Mouse (Mus musculus) hindbrain, embryonic 12.5 days (tissue): ENCODE measurements at regions not wholly inside any gene's neighbourhood (a gene's known extent, or its start where the extent isn't known, plus 50 kb on each side); places are given as distances from the start of the nearest gene placed in this dataset.

Source experiments
- ATAC-seq: fragments of 200-750 bp; cut with Nextera tagmentation; 2 replicates; pipeline ENCODE4 v1.8.0; 2017; ENCODE audit warnings: moderate TSS enrichment; ENCODE audit not compliant: low FRiP score
- H3K27ac ChIP-seq: fragments of 300-500 bp; sonication (generic); 2 replicates; pipeline ENCODE4 v1.5.1; 2016; ENCODE audit warnings: mild to moderate bottlenecking
- H3K27me3 ChIP-seq: fragments of 300-500 bp; sonication (generic); 2 replicates; pipeline ENCODE4 v1.6.1; 2016; ENCODE audit warnings: mild to moderate bottlenecking
- H3K36me3 ChIP-seq: fragments of 300-500 bp; sonication (generic); 2 replicates; pipeline ENCODE4 v1.6.1; 2016; ENCODE audit warnings: mild to moderate bottlenecking
- H3K4me1 ChIP-seq: fragments of 300-500 bp; sonication (generic); 2 replicates; pipeline ENCODE4 v1.6.1; 2016
- H3K4me2 ChIP-seq: fragments of 300-500 bp; sonication (generic); replicated peaks from 2 replicates; pipeline ENCODE4 v1.6.1; 2016; ENCODE audit warnings: mild to moderate bottlenecking
- H3K4me3 ChIP-seq: fragments of 300-500 bp; sonication (generic); 2 replicates; pipeline ENCODE4 v1.5.1; 2016; ENCODE audit warnings: mild to moderate bottlenecking
- H3K9ac ChIP-seq: fragments of 300-500 bp; sonication (generic); 2 replicates; pipeline ENCODE4 v1.6.1; 2016; ENCODE audit warnings: mild to moderate bottlenecking, moderate library complexity
- H3K9me3 ChIP-seq: fragments of 300-500 bp; sonication (generic); replicated peaks from 2 replicates; pipeline ENCODE4 v1.6.1; 2016; ENCODE audit warnings: mild to moderate bottlenecking
- WGBS: fragments of 180-500 bp; shearing (Covaris S2); methylation state at CpG from one replicate; pipeline ENCODE4 v1.1.7; 2016; 5-methylcytosine and 5-hydroxymethylcytosine counted together

GRCm38 (mm10) chr1:76980498-76981152 is 534.3 kb downstream of the Epha4 start:
- WGBS: 86% methylated on average over 9 of the region's 9 CpGs
- Histone ChIP-seq H3K9ac (no peak overlapping the region), H3K36me3 (no peaks in the 10 kb centered on the region)

GRCm38 (mm10) chr1:76993776-76994175 is 521.1 kb downstream of the Epha4 start:
- H3K27me3 ChIP-seq: no peaks in the 10 kb centered on the region
- no peak overlapping the region for H3K4me2 ChIP-seq
- no peak overlapping the region for H3K9ac ChIP-seq
- 71% methylated on average over 2 of the region's 2 CpGs for WGBS
- no peaks in the 10 kb centered on the region for H3K36me3 ChIP-seq
- ATAC-seq: no peak
- no peaks in the 10 kb centered on the region for H3K9me3 ChIP-seq
- H3K4me1 ChIP-seq: no peaks in the 10 kb centered on the region
- H3K4me3 ChIP-seq: no peak overlapping the region
- H3K27ac ChIP-seq: no peak overlapping the region

More at GRCm38 (mm10) chr1:76980498-76981152, 534.3 kb downstream of the Epha4 start:
- no peak for ATAC-seq
- Histone ChIP-seq H3K27me3 (no peaks in the 10 kb centered on the region), H3K4me3 (no peak overlapping the region), H3K9me3 (no peaks in the 10 kb centered on the region), H3K4me1 (peaks cover 4% of the 10 kb centered on the region; the same call in 1 of the 2 replicates), H3K27ac (no peak overlapping the region), H3K4me2 (no peak overlapping the region)

GRCm38 (mm10) chr1:77008001-77008400 is 506.9 kb downstream of the Epha4 start:
- no peaks in the 10 kb centered on the region for H3K27me3 ChIP-seq
- no peak overlapping the region for H3K4me3 ChIP-seq
- ATAC-seq: no peak
- no peak overlapping the region for H3K4me2 ChIP-seq
- H3K36me3 ChIP-seq: no peaks in the 10 kb centered on the region
- H3K4me1 ChIP-seq: peaks cover 8% of the 10 kb centered on the region; the same call in 1 of the 2 replicates
- 90% methylated on average over 6 of the region's 6 CpGs for WGBS
- H3K9me3 ChIP-seq: no peaks in the 10 kb centered on the region
- H3K9ac ChIP-seq: no peak overlapping the region
- no peak overlapping the region for H3K27ac ChIP-seq

- Histone ChIP-seq H3K4me1 (peaks cover 8% of the 10 kb centered on the region; the same call in 1 of the 2 replicates), H3K9ac (no peak overlapping the region), H3K27me3 (no peaks in the 10 kb centered on the region), H3K4me2 (no peak overlapping the region), H3K9me3 (no peaks in the 10 kb centered on the region), H3K36me3 (no peaks in the 10 kb centered on the region), H3K4me3 (no peak overlapping the region), H3K27ac (no peak overlapping the region)
- WGBS: 57% methylated on average over 8 of the region's 8 CpGs
- ATAC-seq: no peak
Observed at GRCm38 (mm10) chr1:77010608-77011214, 504.2 kb downstream of the Epha4 start.

- no peak for ATAC-seq
- no peaks in the 10 kb centered on the region for H3K27me3 ChIP-seq
- H3K9me3 ChIP-seq: no peaks in the 10 kb centered on the region
- H3K4me3 ChIP-seq: no peak overlapping the region
- WGBS: 86% methylated on average over 4 of the region's 4 CpGs
- no peaks in the 10 kb centered on the region for H3K4me1 ChIP-seq
- H3K9ac ChIP-seq: no peak overlapping the region
- H3K36me3 ChIP-seq: no peaks in the 10 kb centered on the region
- no peak overlapping the region for H3K4me2 ChIP-seq
- no peak overlapping the region for H3K27ac ChIP-seq
Observed at GRCm38 (mm10) chr1:77027656-77028055, 487.2 kb downstream of the Epha4 start.

GRCm38 (mm10) chr1:77028216-77028615 is 486.7 kb downstream of the Epha4 start:
- Histone ChIP-seq H3K9me3 (no peaks in the 10 kb centered on the region), H3K36me3 (no peaks in the 10 kb centered on the region), H3K27ac (no peak overlapping the region), H3K9ac (no peak overlapping the region), H3K4me3 (no peak overlapping the region), H3K4me2 (no peak overlapping the region), H3K27me3 (no peaks in the 10 kb centered on the region), H3K4me1 (no peaks in the 10 kb centered on the region)
- WGBS: 83% methylated on average over 6 of the region's 6 CpGs
- ATAC-seq: no peak

- Histone ChIP-seq H3K4me2 (no peak overlapping the region), H3K4me3 (no peak overlapping the region), H3K36me3 (no peaks in the 10 kb centered on the region), H3K27me3 (no peaks in the 10 kb centered on the region), H3K9ac (no peak overlapping the region), H3K9me3 (no peaks in the 10 kb centered on the region), H3K27ac (no peak overlapping the region), H3K4me1 (no peaks in the 10 kb centered on the region)
- 85% methylated on average over 6 of the region's 6 CpGs for WGBS
- ATAC-seq: no peak
Observed at GRCm38 (mm10) chr1:77029091-77029490, 485.8 kb downstream of the Epha4 start.

GRCm38 (mm10) chr1:77043749-77044564 is 470.9 kb downstream of the Epha4 start:
- no peak for ATAC-seq
- Histone ChIP-seq H3K4me2 (no peak overlapping the region), H3K36me3 (no peaks in the 10 kb centered on the region), H3K27me3 (no peaks in the 10 kb centered on the region), H3K27ac (no peak overlapping the region), H3K4me1 (no peaks in the 10 kb centered on the region), H3K9ac (no peak overlapping the region), H3K9me3 (no peaks in the 10 kb centered on the region), H3K4me3 (no peak overlapping the region)
- 84% methylated on average over 14 of the region's 14 CpGs for WGBS

- Histone ChIP-seq H3K9ac (no peak overlapping the region), H3K4me2 (no peak overlapping the region), H3K27ac (no peak overlapping the region), H3K4me1 (no peaks in the 10 kb centered on the region), H3K36me3 (no peaks in the 10 kb centered on the region), H3K27me3 (no peaks in the 10 kb centered on the region), H3K9me3 (no peaks in the 10 kb centered on the region), H3K4me3 (no peak overlapping the region)
- WGBS: 79% methylated on average over 7 of the region's 7 CpGs
- ATAC-seq: no peak
Observed at GRCm38 (mm10) chr1:77048720-77049406, 466.0 kb downstream of the Epha4 start.

GRCm38 (mm10) chr1:77051239-77051638 is 463.6 kb downstream of the Epha4 start:
- Histone ChIP-seq H3K9ac (no peak overlapping the region), H3K4me1 (no peaks in the 10 kb centered on the region), H3K27me3 (no peaks in the 10 kb centered on the region), H3K4me2 (no peak overlapping the region), H3K27ac (no peak overlapping the region), H3K4me3 (no peak overlapping the region), H3K36me3 (no peaks in the 10 kb centered on the region), H3K9me3 (no peaks in the 10 kb centered on the region)
- 74% methylated on average over 5 of the region's 5 CpGs for WGBS
- no peak for ATAC-seq

- Histone ChIP-seq H3K36me3 (no peaks in the 10 kb centered on the region), H3K4me2 (no peak overlapping the region), H3K9ac (no peak overlapping the region), H3K4me1 (no peaks in the 10 kb centered on the region), H3K4me3 (no peak overlapping the region), H3K27me3 (no peaks in the 10 kb centered on the region), H3K27ac (no peak overlapping the region), H3K9me3 (no peaks in the 10 kb centered on the region)
- WGBS: 81% methylated on average over 4 of the region's 4 CpGs
- ATAC-seq: no peak
Observed at GRCm38 (mm10) chr1:77053837-77054540, 460.9 kb downstream of the Epha4 start.

- no peak overlapping the region for H3K4me3 ChIP-seq
- ATAC-seq: no peak
- no peak overlapping the region for H3K27ac ChIP-seq
- H3K4me2 ChIP-seq: no peak overlapping the region
- no peaks in the 10 kb centered on the region for H3K4me1 ChIP-seq
- WGBS: 87% methylated on average over 3 of the region's 3 CpGs
- H3K36me3 ChIP-seq: no peaks in the 10 kb centered on the region
- H3K9ac ChIP-seq: no peak overlapping the region
- no peaks in the 10 kb centered on the region for H3K9me3 ChIP-seq
- H3K27me3 ChIP-seq: no peaks in the 10 kb centered on the region
Observed at GRCm38 (mm10) chr1:77062468-77062867, 452.4 kb downstream of the Epha4 start.
